Mouse (Mus musculus) heart, embryonic 15.5 days (tissue): ENCODE data around the gene Hba-a2. TPM values are rescaled to one million over a fixed set of nuclear protein-coding genes. Genes with fewer than 3 reads are reported as not detected.

Source experiments
- ATAC-seq: fragments of 200-750 bp; cut with Nextera tagmentation; replicated peaks from 2 replicates; pipeline ENCODE4 v1.8.0; 2017; ENCODE audit warnings: low read depth, moderate TSS enrichment; ENCODE audit not compliant: insufficient number of reproducible peaks, insufficient read depth, low FRiP score
- H3K27ac ChIP-seq: fragments of 300-500 bp; sonication (generic); 2 replicates; pipeline ENCODE4 v1.5.1; 2015; ENCODE audit warnings: mild to moderate bottlenecking, inconsistent platforms
- H3K27me3 ChIP-seq: fragments of 300-500 bp; sonication (generic); 2 replicates; pipeline ENCODE4 v1.6.1; 2015; ENCODE audit warnings: inconsistent platforms
- H3K36me3 ChIP-seq: fragments of 300-500 bp; sonication (generic); 2 replicates; pipeline ENCODE4 v1.6.1; 2015; ENCODE audit warnings: mild to moderate bottlenecking, inconsistent platforms
- H3K4me1 ChIP-seq: fragments of 300-500 bp; sonication (generic); replicated peaks from 2 replicates; pipeline ENCODE4 v1.6.1; 2015; ENCODE audit warnings: inconsistent platforms
- H3K4me2 ChIP-seq: fragments of 300-500 bp; sonication (generic); 2 replicates; pipeline ENCODE4 v1.6.1; 2015; ENCODE audit warnings: inconsistent platforms, mild to moderate bottlenecking, moderate library complexity
- H3K4me3 ChIP-seq: fragments of 300-500 bp; sonication (generic); 2 replicates; pipeline ENCODE4 v1.5.1; 2015; ENCODE audit warnings: mild to moderate bottlenecking, inconsistent platforms
- H3K9ac ChIP-seq: fragments of 300-500 bp; sonication (generic); 2 replicates; pipeline ENCODE4 v1.6.1; 2015; ENCODE audit warnings: mild to moderate bottlenecking, inconsistent platforms
- H3K9me3 ChIP-seq: fragments of 300-500 bp; sonication (generic); replicated peaks from 2 replicates; pipeline ENCODE4 v1.6.1; 2016; ENCODE audit warnings: inconsistent platforms
- WGBS: fragments of 180-500 bp; shearing (Covaris S2); methylation state at CpG from one replicate; pipeline ENCODE4 v1.1.7; 2015; ENCODE audit warnings: mixed read lengths; 5-methylcytosine and 5-hydroxymethylcytosine counted together
- polyA plus RNA-seq: library from polyadenylated mRNA; unstranded; fragments of >200 nt; fragmentation: Nextera tagmentation; extraction: Ambion mirVana; gene quantifications from 2 replicates; pipeline ENCODE4 v1.2.1, GENCODE M21; 2015

The Hba-a2 gene
- polyA plus RNA-seq, 1 experiment from 2014 or later = 65,648 TPM

GRCm38 (mm10) chr11:32331075-32331474 lies 34.8 kb downstream of the Hba-a2 start:
- Histone ChIP-seq H3K9me3 (no peaks in the 10 kb centered on the region), H3K9ac (no peak overlapping the region), H3K36me3 (no peaks in the 10 kb centered on the region), H3K4me3 (no peak overlapping the region), H3K27me3 (0 out of 2 replicates have a peak, but pooled peaks cover 3% of the 10 kb centered on the region), H3K4me2 (peak overlapping the region; percentile 2; the same call in 1 of the 2 replicates), H3K4me1 (peaks cover 9% of the 10 kb centered on the region), H3K27ac (0 out of 2 replicates have a peak overlapping the region, but pooled peaks have one; percentile 22)
- 49% methylated on average over 6 of the region's 6 CpGs for WGBS
- peak; percentile 64; the same call in 1 of the 2 replicates for ATAC-seq

GRCm38 (mm10) chr11:32331861-32332260 lies 35.6 kb downstream of the Hba-a2 start:
- H3K4me2 ChIP-seq = no peak overlapping the region
- H3K36me3 ChIP-seq = no peaks in the 10 kb centered on the region
- H3K4me3 ChIP-seq = no peak overlapping the region
- ATAC-seq = no peak
- no peaks in the 10 kb centered on the region for H3K9me3 ChIP-seq
- peaks cover 9% of the 10 kb centered on the region for H3K4me1 ChIP-seq
- no peak overlapping the region for H3K9ac ChIP-seq
- no peaks in the 10 kb centered on the region for H3K27me3 ChIP-seq
- 34% methylated on average over 5 of the region's 5 CpGs for WGBS
- H3K27ac ChIP-seq = no peak overlapping the region

- 68% methylated on average over 2 of the region's 2 CpGs for WGBS
- Histone ChIP-seq H3K4me3 (no peak overlapping the region), H3K27ac (no peak overlapping the region), H3K4me1 (peaks cover 9% of the 10 kb centered on the region), H3K36me3 (no peaks in the 10 kb centered on the region), H3K9me3 (no peaks in the 10 kb centered on the region), H3K27me3 (no peaks in the 10 kb centered on the region), H3K4me2 (no peak overlapping the region), H3K9ac (no peak overlapping the region)
- ATAC-seq = no peak
Measured at GRCm38 (mm10) chr11:32333235-32333634, 36.9 kb downstream of the Hba-a2 start.

- Histone ChIP-seq H3K9me3 (no peaks in the 10 kb centered on the region), H3K9ac (no peak overlapping the region), H3K27ac (no peak overlapping the region), H3K4me2 (no peak overlapping the region), H3K4me3 (no peak overlapping the region), H3K27me3 (no peaks in the 10 kb centered on the region), H3K4me1 (peaks cover 19% of the 10 kb centered on the region), H3K36me3 (no peaks in the 10 kb centered on the region)
- WGBS = 80% methylated on average over 6 of the region's 6 CpGs
- no peak for ATAC-seq
Measured at GRCm38 (mm10) chr11:32336435-32336907, 40.2 kb downstream of the Hba-a2 start.

- 44% methylated on average over 2 of the region's 2 CpGs for WGBS
- no peak overlapping the region for H3K9ac ChIP-seq
- ATAC-seq = peak; percentile 71
- H3K36me3 ChIP-seq = no peaks in the 10 kb centered on the region
- 0 out of 2 replicates have a peak overlapping the region, but pooled peaks have one; percentile 7 for H3K27ac ChIP-seq
- H3K4me3 ChIP-seq = no peak overlapping the region
- H3K27me3 ChIP-seq = no peaks in the 10 kb centered on the region
- H3K4me1 ChIP-seq = peaks cover 16% of the 10 kb centered on the region
- H3K4me2 ChIP-seq = no peak overlapping the region
- no peaks in the 10 kb centered on the region for H3K9me3 ChIP-seq
Measured at GRCm38 (mm10) chr11:32339131-32339531, 42.8 kb downstream of the Hba-a2 start.

GRCm38 (mm10) chr11:32340476-32341473 lies 44.5 kb downstream of the Hba-a2 start:
- WGBS = 28% methylated on average over 17 of the region's 17 CpGs
- no peak overlapping the region for H3K4me2 ChIP-seq

GRCm38 (mm10) chr11:32342770-32343191 lies 46.5 kb downstream of the Hba-a2 start:
- no peak for ATAC-seq
- Histone ChIP-seq H3K9ac (no peak overlapping the region), H3K4me2 (no peak overlapping the region), H3K4me1 (peaks cover 26% of the 10 kb centered on the region), H3K4me3 (no peak overlapping the region), H3K36me3 (no peaks in the 10 kb centered on the region), H3K9me3 (no peaks in the 10 kb centered on the region), H3K27ac (no peak overlapping the region), H3K27me3 (0 out of 2 replicates have a peak, but pooled peaks cover 9% of the 10 kb centered on the region)
- WGBS = 17% methylated on average over 2 of the region's 2 CpGs

More at GRCm38 (mm10) chr11:32340476-32341473, 44.5 kb downstream of the Hba-a2 start:
- peaks cover 16% of the 10 kb centered on the region for H3K4me1 ChIP-seq
- H3K36me3 ChIP-seq = no peaks in the 10 kb centered on the region
- H3K27ac ChIP-seq = peak overlapping the region; percentile 53
- peak; percentile 32; the same call in 1 of the 2 replicates for ATAC-seq
- H3K4me3 ChIP-seq = no peak overlapping the region
- H3K27me3 ChIP-seq = no peaks in the 10 kb centered on the region
- no peaks in the 10 kb centered on the region for H3K9me3 ChIP-seq
- no peak overlapping the region for H3K9ac ChIP-seq

- Histone ChIP-seq H3K4me3 (no peak overlapping the region), H3K4me1 (peaks cover 31% of the 10 kb centered on the region), H3K4me2 (no peak overlapping the region), H3K9ac (no peak overlapping the region), H3K9me3 (no peaks in the 10 kb centered on the region), H3K27me3 (0 out of 2 replicates have a peak, but pooled peaks cover 9% of the 10 kb centered on the region), H3K36me3 (no peaks in the 10 kb centered on the region), H3K27ac (no peak overlapping the region)
- ATAC-seq = no peak
- 87% methylated on average over 1 of the region's 1 CpGs for WGBS
Measured at GRCm38 (mm10) chr11:32343350-32343749, 47.1 kb downstream of the Hba-a2 start.

- Histone ChIP-seq H3K9me3 (no peaks in the 10 kb centered on the region), H3K9ac (no peak overlapping the region), H3K27ac (peak overlapping the region; percentile 25; the same call in 1 of the 2 replicates), H3K4me2 (no peak overlapping the region), H3K27me3 (0 out of 2 replicates have a peak, but pooled peaks cover 9% of the 10 kb centered on the region), H3K4me1 (peaks cover 30% of the 10 kb centered on the region), H3K36me3 (no peaks in the 10 kb centered on the region), H3K4me3 (no peak overlapping the region)
- 72% methylated on average over 6 of the region's 6 CpGs for WGBS
- ATAC-seq = no peak
Measured at GRCm38 (mm10) chr11:32345504-32346297, 49.4 kb downstream of the Hba-a2 start.
